In the genomic region with DNA sequence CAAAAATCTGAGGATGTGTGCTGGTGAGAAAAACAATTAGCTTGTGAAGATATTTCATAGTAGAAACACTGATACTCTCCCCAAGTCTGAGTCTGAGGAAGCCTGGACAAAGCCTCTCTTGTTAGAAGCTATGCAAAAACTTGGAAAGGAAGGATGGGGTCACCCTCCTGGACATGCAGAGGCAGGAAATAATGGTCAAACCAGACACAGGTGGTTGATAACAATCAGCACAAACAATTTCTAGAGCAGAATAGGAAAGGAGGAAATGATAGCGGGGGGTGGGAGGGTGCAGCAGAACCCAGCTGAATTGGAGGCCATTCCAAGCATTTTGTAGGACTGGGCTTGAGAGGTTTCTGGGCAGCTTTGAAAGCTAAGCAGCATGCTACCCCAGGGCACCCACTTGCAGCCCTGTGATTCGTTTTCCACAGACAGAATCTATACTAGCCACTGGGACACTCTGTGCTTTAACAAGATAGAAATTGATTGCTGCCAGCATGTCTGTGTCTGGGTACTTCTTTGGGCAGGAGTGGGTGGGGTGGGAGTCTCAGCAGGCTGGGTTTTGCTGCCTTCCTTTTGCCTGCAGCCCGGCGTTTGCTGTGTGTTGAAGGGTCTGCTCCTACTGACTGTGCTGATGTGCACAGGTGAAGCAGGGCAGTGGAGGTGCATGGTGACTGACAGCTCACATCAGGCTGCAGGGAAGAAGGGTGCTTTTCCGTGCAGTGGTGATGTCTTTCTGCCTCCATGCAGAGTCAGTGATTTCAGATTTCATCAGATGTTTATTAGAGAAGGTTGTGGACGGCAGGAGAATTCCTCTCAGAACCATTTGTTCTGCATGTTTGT, we compare ENCODE assay signal across 8 mouse cellular contexts. TPM values are rescaled to one million over a fixed set of nuclear protein-coding genes. Genes with fewer than 3 reads are reported as not detected.
DNase-seq lines count a peak whose midpoint lies in the region; ATAC-seq lines count a peak whose summit lies in the region.

No protein-coding gene starts in this region.

- no peak for ATAC-seq in embryonic facial prominence, embryonic 13.5 days (ENCODE audit: insufficient number of reproducible peaks, insufficient read depth, low FRiP score, low TSS enrichment, low read depth)
- ATAC-seq in hematopoietic stem cell, adult 5-6 weeks (replicated peaks in 1 of 2; ENCODE audit: insufficient read depth in 1 of 2, low FRiP score in 2 of 2, low TSS enrichment in 1 of 2, low read depth in 1 of 2, poor library complexity in 2 of 2, severe bottlenecking in 2 of 2): peak; percentile 35 to 44; a peak in 3 of 4 replicates
- peak; percentile 43; the same call in 1 of the 2 replicates for ATAC-seq in midbrain, embryonic 14.5 days (ENCODE audit: low FRiP score, low TSS enrichment)

- no peak overlapping the region for H3K4me3 ChIP-seq in embryonic facial prominence, embryonic 13.5 days
- H3K4me3 ChIP-seq in midbrain, embryonic 14.5 days (replicated peaks; ENCODE audit: low read depth, low read length): no peak overlapping the region

- WGBS in embryonic facial prominence, embryonic 13.5 days: 29% methylated on average over 6 of the region's 6 CpGs
- WGBS in midbrain, embryonic 14.5 days: 55% methylated on average over 6 of the region's 6 CpGs

- H3K36me3 ChIP-seq in embryonic facial prominence, embryonic 13.5 days: peaks cover 35% of the 10 kb centered on the region
- peaks cover 1% of the 10 kb centered on the region; the same call in 1 of the 2 replicates for H3K36me3 ChIP-seq in midbrain, embryonic 14.5 days (ENCODE audit: control insufficient read depth, insufficient read depth, low read length)

- H3K27me3 ChIP-seq in embryonic facial prominence, embryonic 13.5 days: no peaks in the 10 kb centered on the region
- no peaks in the 10 kb centered on the region for H3K27me3 ChIP-seq in midbrain, embryonic 14.5 days (ENCODE audit: control insufficient read depth, insufficient read depth, low read length)

- DNase-seq in layer of hippocampus, adult 18-20 months (ENCODE audit: low spot score in 2 of 2): peak; percentile 13 to 53
- no peak for DNase-seq in layer of hippocampus, adult 9-11 months
- peak; percentile 21 for DNase-seq in midbrain, embryonic 14.5 days
- DNase-seq in adrenal gland, postnatal 10 days: no peak
- DNase-seq in ovary, postnatal 10 days (ENCODE audit: low spot score): no peak
- no peak for DNase-seq in frontal cortex, postnatal 10 days (ENCODE audit: low spot score in 2 of 2)

- peak overlapping the region; percentile 17; the same call in 1 of the 2 replicates for H3K9ac ChIP-seq in embryonic facial prominence, embryonic 13.5 days
- no peak overlapping the region; the same call in 1 of the 2 replicates for H3K9ac ChIP-seq in midbrain, embryonic 14.5 days (replicated peaks; ENCODE audit: low read length)

- peak overlapping the region; percentile 18; the same call in 1 of the 2 replicates for H3K4me2 ChIP-seq in embryonic facial prominence, embryonic 13.5 days
- no peak overlapping the region for H3K4me2 ChIP-seq in midbrain, embryonic 14.5 days (ENCODE audit: low read length)

- no peaks in the 10 kb centered on the region for H3K9me3 ChIP-seq in embryonic facial prominence, embryonic 13.5 days
- no peaks in the 10 kb centered on the region for H3K9me3 ChIP-seq in midbrain, embryonic 14.5 days (ENCODE audit: control insufficient read depth, low read length)

- peak overlapping the region; percentile 70 for H3K27ac ChIP-seq in embryonic facial prominence, embryonic 13.5 days
- peak overlapping the region; percentile 68 for H3K27ac ChIP-seq in midbrain, embryonic 14.5 days (replicated peaks; ENCODE audit: low read depth, low read length)

- H3K4me1 ChIP-seq in embryonic facial prominence, embryonic 13.5 days: peaks cover 22% of the 10 kb centered on the region
- peaks cover 10% of the 10 kb centered on the region for H3K4me1 ChIP-seq in midbrain, embryonic 14.5 days (ENCODE audit: control insufficient read depth, insufficient read depth, low read length)

RNA-seq across cellular contexts. Expression of a gene that starts 33.3 kb away (rescaled TPM):
- total RNA-seq in layer of hippocampus, adult 18-20 months (2021): 1 to 10 TPM; 1.5 to 2.1 TPM
- 15.8 and 18.1 TPM in 2 replicates for polyA plus RNA-seq in embryonic facial prominence, embryonic 13.5 days (2015; fragmentation: Nextera tagmentation; extraction: Ambion mirVana)
- 4.1 and 5.8 TPM in 2 replicates for total RNA-seq in hematopoietic stem cell, adult 5-6 weeks (2017)
- 5.4 and 6.8 TPM in 2 replicates for polyA plus RNA-seq in midbrain, embryonic 14.5 days (2014; fragmentation: Nextera tagmentation; extraction: Ambion mirVana)
- total RNA-seq in adrenal gland, postnatal 10 days (2021): 10 to 100 TPM in 1 of 2 experiments, 1 to 10 TPM in 1; 9.9 to 20.0 TPM

Comparison
In these comparisons a context has a peak if more than half of its experiments do, and no peak if none do; other contexts are left out.
1. DNase-seq: peak in layer of hippocampus, adult 18-20 months (2 of 2) and midbrain, embryonic 14.5 days (single experiment); none in layer of hippocampus, adult 9-11 months (single experiment), adrenal gland, postnatal 10 days (single experiment), ovary, postnatal 10 days (single experiment) and frontal cortex, postnatal 10 days (0 of 2).